Mouse (Mus musculus) left cerebral cortex, postnatal 10 days (tissue): ENCODE measurements around the gene Olfr1189. TPM values are rescaled to one million over a fixed set of nuclear protein-coding genes. Genes with fewer than 3 reads are reported as not detected.
"Not testable (repeated sequence)": the region's sequence is repeated elsewhere in the genome, so short reads cannot be mapped to it uniquely, and the experiment has no call there.

Source experiments
- DNase-seq, 2 experiments: peaks; one replicate each; pipeline ENCODE4 v3.0.0; 2021 to 2022; ENCODE audit warnings: low spot score in 2 of 2, mixed read lengths in 1 of 2; ENCODE audit errors: extremely low spot score in 1 of 2
- intact Hi-C: fragments of 180-260 bp; cut with DNase I; formaldehyde crosslinking; loops from one replicate; pipeline ENCODE4 v1.15.1; 2025
- total RNA-seq, 2 experiments: library from RNA; stranded (reverse); gene quantifications; 2 replicates each; pipeline ENCODE4 v1.2.3; 2021

Olfr1189 gene
- total RNA-seq = not detected

DNA sequence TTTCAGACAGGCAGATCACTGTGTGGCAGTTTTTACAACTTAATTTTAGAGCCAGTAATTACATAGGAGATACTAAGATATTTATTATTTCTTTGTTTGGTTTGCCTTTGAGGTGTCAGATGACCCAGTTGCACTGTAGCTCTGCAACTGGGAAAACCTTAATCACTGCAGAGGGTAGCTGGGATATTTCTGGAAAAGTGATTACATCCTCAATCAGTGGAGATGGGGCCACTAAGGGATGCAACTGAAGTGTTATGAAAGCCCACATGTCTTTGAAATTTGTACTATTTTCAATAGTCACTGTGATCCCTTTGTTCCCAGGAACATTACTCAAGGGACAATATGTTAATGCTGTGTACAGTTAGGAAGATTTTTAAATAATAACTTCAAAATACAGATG is at the start of gene Olfr1189:
Gene Olfr1189 (plus strand): TSS at position 301 of the 400 bp plus-strand sequence.
- intact Hi-C loops = no loop called here
- no peak for DNase-seq

DNA sequence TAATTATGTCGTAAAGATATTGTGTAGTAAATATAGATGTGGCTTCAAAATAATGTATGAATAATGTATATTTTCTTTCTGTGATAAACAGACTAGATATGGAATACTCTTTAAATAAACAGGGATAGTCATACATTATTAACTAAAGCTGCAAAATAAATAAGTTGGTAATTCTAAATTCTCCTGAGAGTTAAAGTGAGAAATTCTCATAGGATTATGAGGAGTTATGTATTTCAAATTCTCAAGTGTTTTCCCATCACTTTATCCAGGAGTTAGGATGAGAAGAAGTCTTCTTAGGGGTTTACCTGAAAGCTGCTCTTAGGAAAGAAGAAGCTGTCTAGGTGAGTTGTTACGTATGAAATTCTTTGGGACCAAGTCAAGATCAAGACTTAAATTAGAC is 29.6 kb upstream of the Olfr1189 start, which contains the start of gene Olfr1188:
Gene Olfr1188 (plus strand): TSS at position 301 of the 400 bp plus-strand sequence.
- intact Hi-C loops = no loop called here
- no peak for DNase-seq

DNA sequence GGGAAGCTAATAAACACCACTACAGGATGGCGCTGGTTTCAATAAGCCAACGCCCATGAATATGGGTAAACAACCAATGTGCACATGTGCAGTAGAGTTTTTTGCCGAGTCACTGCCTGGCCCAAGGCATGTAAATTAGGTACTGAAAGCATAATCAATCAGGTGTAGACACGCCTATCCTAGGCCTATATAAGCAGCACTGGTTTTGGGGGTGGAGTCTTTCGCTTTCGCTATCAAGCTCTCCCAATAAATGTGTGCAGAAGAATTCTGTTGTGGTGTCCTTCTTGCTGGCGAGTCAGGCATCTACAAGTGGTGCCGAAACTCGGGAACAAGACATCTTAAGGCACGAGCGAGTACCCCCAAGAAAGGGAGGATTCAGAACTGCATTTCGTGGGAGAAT is 13.6 kb upstream of the Olfr1189 start:
- DNase-seq, intact Hi-C loops: not testable (repeated sequence)

GRCm38 (mm10) chr2:88640242-88640641 is 54.0 kb downstream of the Olfr1189 start, which contains the start of gene Olfr1191-ps1:
Gene Olfr1191-ps1 (plus strand): TSS chr2:88640542.
- DNase-seq, intact Hi-C loops: not testable (repeated sequence)

Other genes with a start within 250 kb of the Olfr1189 start
- not detected for gene Olfr1176, start 249.7 kb upstream of the Olfr1189 start, total RNA-seq
- gene Olfr1177-ps, start 240.0 kb upstream of the Olfr1189 start, total RNA-seq = not detected
- not detected for gene Olfr1178, start 199.4 kb upstream of the Olfr1189 start, total RNA-seq
- not detected for gene Olfr1179, start 180.0 kb upstream of the Olfr1189 start, total RNA-seq
- gene Olfr1180, start 167.3 kb upstream of the Olfr1189 start, total RNA-seq = not detected
- gene Olfr1181, start 160.3 kb upstream of the Olfr1189 start, total RNA-seq = not detected
- not detected for gene Gm13757, start 137.3 kb upstream of the Olfr1189 start, total RNA-seq
- not detected for gene Olfr1183, start 131.6 kb upstream of the Olfr1189 start, total RNA-seq
- not detected for gene Olfr1184, start 102.9 kb upstream of the Olfr1189 start, total RNA-seq
- not detected for gene Olfr1185-ps1, start 93.1 kb upstream of the Olfr1189 start, total RNA-seq
- not detected for gene Olfr1186, start 67.9 kb upstream of the Olfr1189 start, total RNA-seq
- not detected for gene Olfr1188, start 29.5 kb upstream of the Olfr1189 start, total RNA-seq
- gene Olfr1191-ps1, start 54.1 kb downstream of the Olfr1189 start, total RNA-seq = under 1 TPM in 1 of 2 experiments, not detected in 1; 0.06 TPM
- gene Olfr1192-ps1, start 62.1 kb downstream of the Olfr1189 start, total RNA-seq = not detected
- not detected for gene Olfr1193, start 89.2 kb downstream of the Olfr1189 start, total RNA-seq
- not detected for gene Olfr1195, start 102.7 kb downstream of the Olfr1189 start, total RNA-seq
- not detected for gene Olfr1196, start 118.1 kb downstream of the Olfr1189 start, total RNA-seq
- gene Olfr1197, start 145.9 kb downstream of the Olfr1189 start, total RNA-seq = not detected
- gene Olfr1198, start 164.9 kb downstream of the Olfr1189 start, total RNA-seq = not detected
- not detected for gene Olfr1199, start 174.0 kb downstream of the Olfr1189 start, total RNA-seq
- gene Olfr1200, start 184.0 kb downstream of the Olfr1189 start, total RNA-seq = not detected
- gene Olfr1201, start 206.6 kb downstream of the Olfr1189 start, total RNA-seq = not detected
- not detected for gene Olfr1202, start 228.0 kb downstream of the Olfr1189 start, total RNA-seq
- not detected for gene Olfr1205, start 243.3 kb downstream of the Olfr1189 start, total RNA-seq